Mouse (Mus musculus) limb, embryonic 11.5 days (tissue): ENCODE measurements at regions not wholly inside any gene's neighbourhood (a gene's known extent, or its start where the extent isn't known, plus 50 kb on each side); places are given as distances from the start of the nearest gene placed in this dataset.

Experiments
- ATAC-seq: fragments of 200-750 bp; cut with Nextera tagmentation; 2 replicates; pipeline ENCODE4 v1.8.0; 2017; ENCODE audit warnings: low read depth; ENCODE audit not compliant: insufficient number of reproducible peaks, low FRiP score, low TSS enrichment
- DNase-seq: peaks from one replicate; pipeline ENCODE4 v3.0.0-alpha.2; 2015; ENCODE audit warnings: low spot score
- H3K27ac ChIP-seq: fragments of 300-500 bp; sonication (generic); replicated peaks from 2 replicates; pipeline ENCODE4 v1.5.1; 2014; ENCODE audit warnings: low read depth, mild to moderate bottlenecking, low read length
- H3K27me3 ChIP-seq: fragments of 300-500 bp; sonication (generic); 2 replicates; pipeline ENCODE4 v1.6.1; 2014; ENCODE audit warnings: mild to moderate bottlenecking, low read length, mixed read lengths; ENCODE audit not compliant: control insufficient read depth, insufficient read depth
- H3K36me3 ChIP-seq: fragments of 300-500 bp; sonication (generic); 2 replicates; pipeline ENCODE4 v1.6.1; 2014; ENCODE audit warnings: mild to moderate bottlenecking, low read length, moderate library complexity, mixed read lengths; ENCODE audit not compliant: control insufficient read depth, insufficient read depth
- H3K4me1 ChIP-seq: fragments of 300-500 bp; sonication (generic); 2 replicates; pipeline ENCODE4 v1.6.1; 2014; ENCODE audit warnings: low read length, mixed read lengths; ENCODE audit not compliant: control insufficient read depth, insufficient read depth
- H3K4me2 ChIP-seq: fragments of 300-500 bp; sonication (generic); 2 replicates; pipeline ENCODE4 v1.6.1; 2014; ENCODE audit warnings: low read depth, mild to moderate bottlenecking, moderate library complexity; ENCODE audit not compliant: severe bottlenecking
- H3K4me3 ChIP-seq: fragments of 300-500 bp; sonication (generic); 2 replicates; pipeline ENCODE4 v1.5.1; 2014; ENCODE audit warnings: low read depth, low read length
- H3K9ac ChIP-seq: fragments of 300-500 bp; sonication (generic); 2 replicates; pipeline ENCODE4 v1.6.1; 2014; ENCODE audit warnings: mild to moderate bottlenecking, low read length
- H3K9me3 ChIP-seq: fragments of 300-500 bp; sonication (generic); 2 replicates; pipeline ENCODE4 v1.6.1; 2016; ENCODE audit warnings: low read length; ENCODE audit not compliant: control insufficient read depth
- WGBS: fragments of 180-500 bp; shearing (Covaris S2); extraction: QIAGEN DNeasy Blood & Tissue Kit; methylation state at CpG from one replicate; pipeline ENCODE4 v1.1.7; 2014; 5-methylcytosine and 5-hydroxymethylcytosine counted together

DNA sequence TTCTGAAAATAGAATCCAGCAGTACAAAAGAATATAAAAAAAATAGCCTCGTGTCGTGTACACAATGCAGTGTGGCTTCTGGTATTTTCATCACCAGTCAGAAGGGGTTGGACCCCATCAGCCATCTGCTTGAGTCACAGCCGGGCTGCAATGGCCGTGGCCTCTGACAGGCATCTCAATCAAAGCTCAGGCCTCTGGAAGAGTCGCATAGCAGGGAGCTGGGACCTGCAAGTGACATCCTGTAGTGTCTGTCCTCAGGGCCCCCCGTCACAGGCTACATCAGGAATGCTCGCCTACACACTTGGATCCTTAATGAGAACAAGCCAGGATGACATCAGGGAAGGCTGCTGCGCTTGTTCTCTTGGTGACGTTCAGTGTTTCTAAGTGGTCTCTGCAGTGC lies 226.1 kb upstream of the Adra1b start:
- WGBS: 72% methylated on average over 9 of the region's 9 CpGs
- no peaks in the 10 kb centered on the region for H3K4me1 ChIP-seq
- no peaks in the 10 kb centered on the region for H3K36me3 ChIP-seq
- DNase-seq: no peak
- no peaks in the 10 kb centered on the region for H3K9me3 ChIP-seq
- H3K4me2 ChIP-seq: no peak overlapping the region
- no peaks in the 10 kb centered on the region for H3K27me3 ChIP-seq
- no peak overlapping the region for H3K27ac ChIP-seq
- no peak for ATAC-seq
- H3K9ac ChIP-seq: no peak overlapping the region
- H3K4me3 ChIP-seq: no peak overlapping the region

DNA sequence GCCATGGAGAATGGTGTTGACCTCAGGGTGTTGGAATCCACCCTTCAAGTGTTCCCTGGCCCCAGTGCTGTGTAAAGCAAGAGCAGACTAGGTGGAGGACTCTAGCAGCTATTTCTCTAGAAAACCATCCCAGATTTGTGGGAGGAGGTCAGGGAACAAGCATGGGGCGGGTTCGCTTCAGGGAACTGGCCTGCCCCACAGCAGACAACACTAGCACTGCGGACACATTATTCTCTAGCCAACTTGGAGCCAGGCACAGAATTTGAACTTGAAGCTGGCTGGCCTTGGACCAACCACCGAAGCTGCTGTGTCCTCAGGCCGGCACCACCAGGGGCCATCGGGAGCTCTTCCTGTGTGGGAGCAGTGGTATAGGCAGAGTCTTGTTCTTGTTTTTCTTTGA lies 227.5 kb upstream of the Adra1b start:
- Histone ChIP-seq H3K27ac (no peak overlapping the region), H3K4me3 (no peak overlapping the region), H3K9ac (no peak overlapping the region), H3K9me3 (no peaks in the 10 kb centered on the region), H3K4me2 (no peak overlapping the region), H3K36me3 (no peaks in the 10 kb centered on the region), H3K27me3 (no peaks in the 10 kb centered on the region), H3K4me1 (no peaks in the 10 kb centered on the region)
- WGBS: 89% methylated on average over 6 of the region's 6 CpGs
- no peak for ATAC-seq
- DNase-seq: no peak

DNA sequence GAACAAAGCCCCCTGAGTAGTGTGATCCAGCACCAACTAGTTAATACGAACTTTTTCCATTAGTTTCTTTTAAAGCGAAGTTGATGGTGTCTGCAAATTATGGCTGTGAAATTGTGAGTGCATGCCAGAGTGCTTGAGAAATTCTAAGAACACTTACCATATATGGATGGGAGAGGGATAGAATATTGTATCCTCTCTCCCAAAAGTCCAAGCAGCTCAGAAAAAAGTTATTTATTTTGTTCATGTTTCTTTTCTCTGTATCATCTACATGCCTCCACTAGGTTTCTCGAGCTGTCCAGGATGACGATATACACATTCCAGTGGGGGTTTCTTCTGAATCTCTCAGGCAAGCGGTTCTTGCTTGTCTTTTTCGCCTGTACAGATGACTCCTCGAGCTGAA lies 232.2 kb upstream of the Adra1b start:
- no peak overlapping the region for H3K4me3 ChIP-seq
- no peaks in the 10 kb centered on the region for H3K9me3 ChIP-seq
- 84% methylated on average over 7 of the region's 7 CpGs for WGBS
- no peaks in the 10 kb centered on the region for H3K27me3 ChIP-seq
- ATAC-seq (no peak), DNase-seq (no peak)
- H3K9ac ChIP-seq: no peak overlapping the region
- H3K36me3 ChIP-seq: no peaks in the 10 kb centered on the region
- H3K4me1 ChIP-seq: no peaks in the 10 kb centered on the region
- H3K4me2 ChIP-seq: no peak overlapping the region
- no peak overlapping the region for H3K27ac ChIP-seq

DNA sequence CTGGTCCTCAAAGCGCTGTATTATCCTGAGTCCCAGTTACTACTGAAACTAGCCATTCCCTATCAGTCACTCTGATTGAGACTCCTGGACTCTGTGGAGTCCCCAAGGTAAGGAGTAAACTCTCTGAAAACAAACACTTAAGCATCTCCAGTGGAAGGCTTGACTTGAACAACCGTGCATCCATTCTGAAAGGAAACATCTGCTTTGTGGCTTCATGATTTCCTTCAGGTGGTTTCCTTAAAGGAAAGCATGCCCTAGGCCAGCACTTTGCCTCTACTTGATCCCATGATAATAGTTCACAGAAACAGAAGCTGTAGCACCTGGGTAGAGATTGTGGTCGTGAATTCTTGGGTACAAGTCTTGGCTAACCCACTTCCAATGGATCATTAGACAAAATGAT lies 235.0 kb upstream of the Adra1b start:
- Histone ChIP-seq H3K27me3 (no peaks in the 10 kb centered on the region), H3K9ac (no peak overlapping the region), H3K4me2 (no peak overlapping the region), H3K27ac (no peak overlapping the region), H3K4me1 (no peaks in the 10 kb centered on the region), H3K9me3 (no peaks in the 10 kb centered on the region), H3K4me3 (no peak overlapping the region), H3K36me3 (no peaks in the 10 kb centered on the region)
- 88% methylated on average over 3 of the region's 3 CpGs for WGBS
- no peak for DNase-seq
- no peak for ATAC-seq

DNA sequence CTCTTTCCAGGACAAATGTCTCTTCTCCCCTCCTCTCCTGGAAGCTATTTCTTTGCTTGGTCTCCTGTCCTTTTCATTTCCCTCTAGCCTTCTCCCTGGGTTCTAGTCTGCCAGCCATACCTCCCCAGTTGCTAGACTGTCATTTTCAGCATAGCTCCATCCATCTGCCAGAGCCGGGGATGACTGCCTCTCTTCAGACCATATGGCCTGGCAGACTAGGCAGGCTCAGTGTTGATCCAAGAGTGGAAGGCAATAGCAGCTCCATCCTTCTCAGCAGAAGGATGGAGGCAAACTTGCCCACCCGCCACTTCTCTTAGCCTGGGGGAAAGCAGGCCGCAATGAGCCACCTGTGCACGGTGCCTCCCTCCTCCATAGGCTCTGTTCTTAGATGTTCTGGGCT lies 242.0 kb upstream of the Adra1b start:
- H3K27ac ChIP-seq: no peak overlapping the region
- no peak overlapping the region for H3K4me2 ChIP-seq
- H3K36me3 ChIP-seq: no peaks in the 10 kb centered on the region
- no peak overlapping the region for H3K9ac ChIP-seq
- no peak overlapping the region for H3K4me3 ChIP-seq
- no peaks in the 10 kb centered on the region for H3K27me3 ChIP-seq
- WGBS: 92% methylated on average over 4 of the region's 4 CpGs
- DNase-seq (no peak), ATAC-seq (no peak)
- H3K4me1 ChIP-seq: no peaks in the 10 kb centered on the region
- no peaks in the 10 kb centered on the region for H3K9me3 ChIP-seq

DNA sequence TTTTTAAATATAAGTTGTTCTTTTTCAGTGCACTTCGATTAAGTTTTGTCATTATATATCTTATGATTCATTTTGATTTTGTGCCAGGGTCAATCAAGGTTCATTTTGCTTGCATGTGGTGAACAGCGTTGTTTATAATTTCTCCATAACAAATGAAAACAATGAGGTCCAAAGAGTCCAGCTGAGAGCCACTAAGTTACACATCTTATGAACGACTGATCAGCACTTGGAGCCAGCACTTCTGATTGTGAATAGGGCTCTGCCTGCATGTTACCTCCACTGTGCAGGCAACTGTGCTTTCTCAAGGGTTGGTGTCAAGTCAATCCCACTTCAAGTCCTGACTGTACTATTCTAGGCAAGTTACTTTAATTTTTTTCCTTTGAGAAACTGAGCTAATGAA lies 243.5 kb upstream of the Adra1b start:
- Histone ChIP-seq H3K36me3 (no peaks in the 10 kb centered on the region), H3K9ac (no peak overlapping the region), H3K27ac (no peak overlapping the region), H3K4me1 (no peaks in the 10 kb centered on the region), H3K4me2 (no peak overlapping the region), H3K9me3 (no peaks in the 10 kb centered on the region), H3K4me3 (no peak overlapping the region), H3K27me3 (no peaks in the 10 kb centered on the region)
- WGBS: 87% methylated on average over 3 of the region's 3 CpGs
- ATAC-seq (no peak), DNase-seq (no peak)

DNA sequence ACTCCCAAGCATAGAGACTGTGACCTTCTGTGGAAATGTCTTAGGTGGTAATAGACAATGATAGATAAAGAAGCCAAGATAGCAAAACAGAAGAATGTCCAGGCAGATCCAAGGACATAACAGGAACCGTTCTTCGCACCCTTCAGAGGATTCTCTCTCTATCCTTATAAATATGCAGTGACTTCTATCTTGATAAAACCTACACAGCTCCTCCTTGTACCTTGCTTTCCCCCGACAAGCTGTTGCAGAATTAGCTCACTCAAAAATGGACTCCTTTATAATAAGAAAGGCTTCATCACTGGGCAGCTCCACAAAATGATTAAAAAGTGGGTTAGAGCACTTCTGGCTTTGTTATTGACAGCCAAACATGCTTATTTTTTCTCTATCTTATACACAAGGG lies 245.4 kb upstream of the Adra1b start:
- H3K4me1 ChIP-seq: no peaks in the 10 kb centered on the region
- no peak for ATAC-seq

DNA sequence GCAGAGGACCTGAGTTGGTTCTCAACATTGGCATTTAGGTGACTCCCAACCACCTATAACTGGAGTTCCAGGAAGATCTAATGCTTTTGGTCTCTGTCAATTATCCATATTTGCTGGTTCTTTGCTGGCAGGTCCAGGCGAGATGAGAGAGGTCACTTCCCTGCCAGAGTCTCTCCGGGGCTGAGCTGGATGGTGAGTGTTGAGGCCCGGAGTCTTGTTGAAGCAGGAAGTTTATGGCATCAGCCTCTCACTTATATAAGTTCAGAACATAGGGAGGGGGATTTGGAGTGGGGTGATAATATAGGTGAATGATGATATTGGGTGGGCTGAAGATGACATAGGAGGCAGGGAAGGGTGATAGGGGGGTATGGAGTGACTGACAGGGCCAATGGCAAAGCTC lies 246.3 kb upstream of the Il12b start:
- DNase-seq (no peak), ATAC-seq (no peak)
- no peaks in the 10 kb centered on the region for H3K27me3 ChIP-seq
- H3K36me3 ChIP-seq: no peaks in the 10 kb centered on the region
- H3K27ac ChIP-seq: no peak overlapping the region
- WGBS: 88% methylated on average over 3 of the region's 3 CpGs
- H3K4me3 ChIP-seq: no peak overlapping the region
- H3K9ac ChIP-seq: no peak overlapping the region
- H3K9me3 ChIP-seq: no peaks in the 10 kb centered on the region
- H3K4me2 ChIP-seq: no peak overlapping the region
- H3K4me1 ChIP-seq: no peaks in the 10 kb centered on the region

More for the DNA sequence above, 245.4 kb upstream of the Adra1b start:
- Histone ChIP-seq H3K27ac (no peak overlapping the region), H3K27me3 (no peaks in the 10 kb centered on the region), H3K36me3 (no peaks in the 10 kb centered on the region), H3K4me2 (no peak overlapping the region), H3K9ac (no peak overlapping the region), H3K9me3 (no peaks in the 10 kb centered on the region), H3K4me3 (no peak overlapping the region)
- DNase-seq: no peak
- 85% methylated on average over 3 of the region's 3 CpGs for WGBS

DNA sequence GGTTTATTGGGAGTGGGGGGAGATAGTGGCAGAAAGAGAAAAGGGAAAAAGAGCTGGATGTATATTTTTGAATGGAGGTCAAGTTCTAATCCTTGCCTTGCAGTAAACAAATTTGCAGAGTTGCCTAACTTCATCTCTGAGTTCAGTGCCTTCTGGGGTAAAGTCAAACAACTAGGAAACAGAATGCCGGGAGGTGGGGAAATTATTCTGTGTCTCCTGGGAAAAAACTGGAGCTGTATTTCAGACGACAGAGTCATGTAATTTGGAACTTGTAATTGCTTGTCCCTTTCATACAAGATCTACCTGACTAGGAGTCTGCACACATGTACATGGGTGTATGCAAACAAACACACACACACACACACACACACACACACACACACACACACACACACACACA lies 244.3 kb upstream of the Il12b start:
- Histone ChIP-seq H3K27me3 (no peaks in the 10 kb centered on the region), H3K4me1 (no peaks in the 10 kb centered on the region), H3K4me2 (no peak overlapping the region), H3K27ac (no peak overlapping the region), H3K36me3 (no peaks in the 10 kb centered on the region), H3K9ac (no peak overlapping the region), H3K9me3 (no peaks in the 10 kb centered on the region), H3K4me3 (no peak overlapping the region)
- ATAC-seq: no peak
- DNase-seq: no peak
- 65% methylated on average over 2 of the region's 2 CpGs for WGBS
